Mouse (Mus musculus) stomach, embryonic 14.5 days (tissue): ENCODE data around the gene Klk7. TPM values are rescaled to one million over a fixed set of nuclear protein-coding genes. Genes with fewer than 3 reads are reported as not detected.

Source experiments
- ATAC-seq: fragments of 200-750 bp; cut with Nextera tagmentation; 2 replicates; pipeline ENCODE4 v1.8.0; 2017; ENCODE audit warnings: low read depth, moderate TSS enrichment; ENCODE audit not compliant: insufficient number of reproducible peaks, insufficient read depth, low FRiP score
- H3K27ac ChIP-seq: fragments of 300-500 bp; sonication (generic); 2 replicates; pipeline ENCODE4 v1.5.1; 2014; ENCODE audit warnings: mild to moderate bottlenecking, low read length, moderate library complexity, mixed read lengths
- H3K27me3 ChIP-seq: fragments of 300-500 bp; sonication (generic); 2 replicates; pipeline ENCODE4 v1.6.1; 2014; ENCODE audit warnings: low read length, control low read depth, mixed read lengths; ENCODE audit not compliant: control insufficient read depth, insufficient read depth
- H3K36me3 ChIP-seq: fragments of 300-500 bp; sonication (generic); 2 replicates; pipeline ENCODE4 v1.6.1; 2014; ENCODE audit warnings: mild to moderate bottlenecking, control low read depth, low read length, moderate library complexity, mixed read lengths; ENCODE audit not compliant: control insufficient read depth, insufficient read depth
- H3K4me1 ChIP-seq: fragments of 300-500 bp; sonication (generic); 2 replicates; pipeline ENCODE4 v1.6.1; 2014; ENCODE audit warnings: low read length, control low read depth, mixed read lengths; ENCODE audit not compliant: control insufficient read depth, insufficient read depth
- H3K4me2 ChIP-seq: fragments of 300-500 bp; sonication (generic); replicated peaks from 2 replicates; pipeline ENCODE4 v1.6.1; 2014; ENCODE audit warnings: low read depth, low read length, control low read depth
- H3K4me3 ChIP-seq: fragments of 300-500 bp; sonication (generic); 2 replicates; pipeline ENCODE4 v1.5.1; 2014; ENCODE audit warnings: low read depth, low read length, control low read depth
- H3K9ac ChIP-seq: fragments of 300-500 bp; sonication (generic); replicated peaks from 2 replicates; pipeline ENCODE4 v1.6.1; 2014; ENCODE audit warnings: low read depth, mild to moderate bottlenecking, control low read depth, low read length, moderate library complexity, mixed read lengths
- H3K9me3 ChIP-seq: fragments of 300-500 bp; sonication (generic); 2 replicates; pipeline ENCODE4 v1.6.1; 2016; ENCODE audit warnings: low read depth, low read length, control low read depth; ENCODE audit not compliant: control insufficient read depth
- WGBS: fragments of 180-500 bp; shearing (Covaris S2); extraction: QIAGEN DNeasy Blood & Tissue Kit; methylation state at CpG from one replicate; pipeline ENCODE4 v1.1.7; 2014; 5-methylcytosine and 5-hydroxymethylcytosine counted together
- polyA plus RNA-seq: library from polyadenylated mRNA; unstranded; fragments of >200 nt; fragmentation: Nextera tagmentation; extraction: Ambion mirVana; gene quantifications from 2 replicates; pipeline ENCODE4 v1.2.1, GENCODE M21; 2014

The Klk7 gene
- polyA plus RNA-seq, 1 experiment from 2014 or later = not detected

- Histone ChIP-seq H3K27ac (no peak overlapping the region), H3K4me2 (no peak overlapping the region), H3K36me3 (no peaks in the 10 kb centered on the region), H3K4me1 (no peaks in the 10 kb centered on the region), H3K27me3 (no peaks in the 10 kb centered on the region), H3K9me3 (no peaks in the 10 kb centered on the region), H3K9ac (no peak overlapping the region), H3K4me3 (no peak overlapping the region)
- 89% methylated on average over 4 of the region's 4 CpGs for WGBS
- ATAC-seq = no peak
Observed at GRCm38 (mm10) chr7:43843801-43844200, 32.7 kb downstream of the Klk7 start.

DNA sequence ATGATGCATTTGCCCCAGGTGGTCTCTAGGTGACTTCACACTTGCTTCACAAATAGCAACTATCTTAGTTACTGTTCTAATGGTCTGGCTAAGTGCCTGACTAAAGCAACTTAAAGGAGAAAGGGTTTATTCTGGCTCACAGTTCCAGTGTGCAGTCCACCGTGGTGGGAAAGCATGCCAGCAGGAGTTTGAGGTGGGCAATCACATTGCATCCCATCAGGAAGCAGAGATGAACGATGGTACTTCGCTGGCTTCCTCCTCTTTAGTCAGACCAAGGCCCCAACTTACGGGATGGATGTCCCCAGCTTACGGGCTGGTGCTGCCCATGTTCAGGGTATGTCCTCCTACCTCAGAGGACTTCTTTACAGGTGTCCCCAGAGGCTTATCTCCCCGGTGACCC, 40.5 kb downstream of the Klk7 start:
- H3K36me3 ChIP-seq = no peaks in the 10 kb centered on the region
- H3K9ac ChIP-seq = no peak overlapping the region
- no peaks in the 10 kb centered on the region for H3K4me1 ChIP-seq
- H3K27me3 ChIP-seq = no peaks in the 10 kb centered on the region
- no peak overlapping the region for H3K4me2 ChIP-seq
- H3K9me3 ChIP-seq = no peaks in the 10 kb centered on the region
- ATAC-seq = no peak
- H3K4me3 ChIP-seq = no peak overlapping the region
- no peak overlapping the region for H3K27ac ChIP-seq
- WGBS = 94% methylated on average over 6 of the region's 6 CpGs

DNA sequence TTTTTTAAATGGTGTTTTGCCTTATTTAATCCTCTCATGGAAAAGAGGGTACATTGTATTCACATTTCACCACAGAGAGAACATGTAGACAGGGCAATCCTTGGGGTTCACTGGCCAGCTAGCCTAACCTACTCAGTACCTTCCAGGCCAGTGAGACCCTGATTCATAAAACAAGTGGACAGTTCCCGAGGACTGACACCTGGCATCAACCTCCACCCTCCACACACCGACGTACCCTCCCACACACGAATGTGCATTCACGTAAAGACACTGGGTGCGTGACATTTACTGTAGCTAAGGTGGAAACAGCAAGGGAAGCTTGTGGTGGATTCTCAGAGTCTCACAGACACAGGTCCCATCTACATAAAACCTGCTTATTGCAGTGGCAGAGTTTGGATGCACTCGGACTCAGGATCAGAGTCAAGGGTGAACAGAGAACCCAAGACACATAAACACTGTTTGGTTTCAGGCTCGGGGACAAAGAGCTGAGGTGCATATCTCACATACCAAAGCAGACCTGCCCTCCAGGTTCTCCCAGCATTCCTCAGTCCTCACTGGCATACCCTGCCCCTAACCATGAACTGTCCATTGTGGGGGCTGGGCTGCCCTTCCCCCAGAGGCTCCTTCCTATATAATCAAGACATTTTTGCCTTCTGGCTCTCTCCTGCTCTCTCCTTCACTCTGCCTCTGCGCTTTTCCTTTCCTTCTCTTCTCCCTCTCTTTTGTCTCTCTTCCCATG, 43.7 kb downstream of the Klk7 start:
- no peak overlapping the region for H3K4me2 ChIP-seq
- no peaks in the 10 kb centered on the region for H3K36me3 ChIP-seq
- no peaks in the 10 kb centered on the region for H3K4me1 ChIP-seq
- 59% methylated on average over 9 of the region's 9 CpGs for WGBS
- H3K9ac ChIP-seq = no peak overlapping the region
- no peak overlapping the region for H3K27ac ChIP-seq
- no peak overlapping the region for H3K4me3 ChIP-seq
- H3K9me3 ChIP-seq = no peaks in the 10 kb centered on the region
- ATAC-seq = no peak
- H3K27me3 ChIP-seq = no peaks in the 10 kb centered on the region

DNA sequence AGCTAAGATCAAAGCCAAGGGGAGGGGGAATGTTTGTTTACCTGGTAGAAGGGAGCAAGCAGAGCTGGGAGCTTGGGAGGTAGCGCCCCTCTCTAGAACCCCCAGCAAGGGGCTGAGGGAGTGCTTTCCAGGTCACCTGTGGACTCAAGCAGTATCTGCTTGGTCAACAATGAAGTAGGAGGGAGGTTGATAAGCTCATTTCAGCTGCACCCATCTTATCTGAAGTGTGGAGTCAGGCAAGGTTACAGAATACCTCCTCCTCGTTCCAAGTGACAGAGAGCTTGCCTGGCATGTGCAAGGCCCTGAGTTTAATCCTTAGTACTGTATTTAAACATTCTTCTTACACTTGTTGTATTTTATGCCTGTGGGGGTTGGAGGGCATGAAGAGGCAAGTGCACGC, 44.6 kb downstream of the Klk7 start:
- H3K27ac ChIP-seq = no peak overlapping the region
- ATAC-seq = peak; percentile 77; the same call in 1 of the 2 replicates
- H3K36me3 ChIP-seq = no peaks in the 10 kb centered on the region

DNA sequence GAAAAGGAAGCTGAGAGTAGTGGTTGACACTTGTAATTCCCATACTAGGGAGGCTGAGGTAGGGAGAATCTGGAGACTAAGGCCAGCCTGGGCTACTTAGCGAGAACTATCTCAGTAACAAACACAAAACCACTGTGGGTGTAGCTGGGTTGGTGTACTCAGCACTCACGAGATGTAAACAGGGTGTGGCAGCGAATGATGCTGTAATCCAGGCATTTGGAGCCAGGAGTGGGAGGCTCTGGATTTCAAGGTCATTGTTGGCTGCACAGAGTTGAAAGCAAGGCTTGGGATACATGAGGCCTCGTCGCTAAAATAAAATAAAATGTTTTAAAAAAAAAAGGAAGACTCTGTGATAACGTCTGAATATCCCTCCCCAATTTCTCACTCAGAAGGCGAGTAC, 45.2 kb downstream of the Klk7 start:
- H3K4me3 ChIP-seq = no peak overlapping the region
- no peaks in the 10 kb centered on the region for H3K27me3 ChIP-seq
- H3K9me3 ChIP-seq = no peaks in the 10 kb centered on the region
- no peak overlapping the region for H3K4me2 ChIP-seq
- no peaks in the 10 kb centered on the region for H3K4me1 ChIP-seq
- no peak overlapping the region for H3K27ac ChIP-seq
- no peak for ATAC-seq
- WGBS = 77% methylated on average over 7 of the region's 7 CpGs
- H3K9ac ChIP-seq = no peak overlapping the region
- H3K36me3 ChIP-seq = no peaks in the 10 kb centered on the region

More for the DNA sequence above, 44.6 kb downstream of the Klk7 start:
- Histone ChIP-seq H3K9ac (no peak overlapping the region), H3K4me1 (no peaks in the 10 kb centered on the region), H3K4me2 (no peak overlapping the region), H3K4me3 (no peak overlapping the region), H3K27me3 (no peaks in the 10 kb centered on the region), H3K9me3 (no peaks in the 10 kb centered on the region)
- WGBS = 55% methylated on average over 3 of the region's 3 CpGs

- Histone ChIP-seq H3K9me3 (no peaks in the 10 kb centered on the region), H3K27ac (no peak overlapping the region), H3K36me3 (no peaks in the 10 kb centered on the region), H3K4me1 (no peaks in the 10 kb centered on the region), H3K4me2 (no peak overlapping the region), H3K4me3 (no peak overlapping the region), H3K27me3 (no peaks in the 10 kb centered on the region), H3K9ac (no peak overlapping the region)
- ATAC-seq = no peak
- 91% methylated on average over 12 of the region's 12 CpGs for WGBS
Observed at GRCm38 (mm10) chr7:43857501-43857900, 46.4 kb downstream of the Klk7 start.

DNA sequence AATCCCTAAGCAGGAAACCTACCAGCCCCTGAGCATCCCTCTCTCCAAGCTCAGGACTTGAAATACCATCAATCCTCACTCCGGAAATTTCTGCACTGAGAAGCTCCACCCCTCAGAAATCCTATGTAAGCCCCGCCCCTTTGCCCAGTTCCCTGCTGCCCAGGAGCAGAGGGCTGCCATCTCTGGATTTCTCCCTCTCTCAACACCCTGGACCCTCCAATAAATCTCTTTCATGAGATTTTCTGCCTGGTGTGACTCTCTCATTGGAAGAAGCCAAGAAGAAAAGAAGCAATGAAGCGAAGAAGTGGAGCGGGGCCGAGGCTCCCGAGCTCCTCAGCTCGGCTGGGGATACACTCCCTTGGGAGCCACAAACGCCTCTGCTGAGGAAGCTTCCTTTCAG, 49.3 kb downstream of the Klk7 start:
- H3K4me1 ChIP-seq = no peaks in the 10 kb centered on the region
- H3K27me3 ChIP-seq = no peaks in the 10 kb centered on the region
- H3K9ac ChIP-seq = no peak overlapping the region
- ATAC-seq = no peak
- WGBS = 84% methylated on average over 8 of the region's 8 CpGs
- no peak overlapping the region for H3K27ac ChIP-seq
- H3K4me2 ChIP-seq = no peak overlapping the region
- no peak overlapping the region for H3K4me3 ChIP-seq
- no peaks in the 10 kb centered on the region for H3K36me3 ChIP-seq
- no peaks in the 10 kb centered on the region for H3K9me3 ChIP-seq
